Mouse (Mus musculus): ENCODE measurements around the gene Stard9. TPM values are rescaled to one million over a fixed set of nuclear protein-coding genes. Genes with fewer than 3 reads are reported as not detected.

The Stard9 gene
- polyA plus RNA-seq, 1 experiment from 2014 or later = 8.0 TPM

DNA sequence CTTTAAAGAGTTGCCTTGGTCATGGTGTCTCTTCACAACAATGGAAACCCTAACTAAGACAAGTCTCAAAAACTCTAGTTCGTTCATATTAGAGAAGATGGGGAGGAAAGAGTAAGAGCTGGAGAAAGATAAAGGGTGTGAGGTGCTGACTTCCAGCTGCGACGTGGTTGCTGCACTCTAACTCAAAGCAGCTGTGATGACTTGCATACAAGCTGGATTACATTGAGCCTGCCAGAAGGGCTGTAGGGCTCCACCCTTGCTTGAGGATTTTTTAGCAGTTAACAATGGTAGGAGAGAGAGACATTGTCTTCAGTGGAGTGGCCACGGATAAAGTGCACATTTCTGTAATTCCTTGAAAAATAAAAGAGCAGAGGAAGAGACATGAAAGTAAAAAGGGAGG lies 17.9 kb downstream of the Stard9 start:
- Histone ChIP-seq H3K36me3 (ENCODE audit: control insufficient read depth, insufficient read depth, low read length) (no peaks in the 10 kb centered on the region), H3K4me3 (ENCODE audit: low read length) (no peak overlapping the region), H3K27me3 (ENCODE audit: control insufficient read depth, insufficient read depth, low read length) (no peaks in the 10 kb centered on the region), H3K4me1 (ENCODE audit: control insufficient read depth, insufficient read depth, low read length) (no peaks in the 10 kb centered on the region), H3K27ac (ENCODE audit: low read depth, low read length) (no peak overlapping the region), H3K9me3 (ENCODE audit: control insufficient read depth, low read length) (no peaks in the 10 kb centered on the region), H3K9ac (ENCODE audit: low read depth, low read length) (no peak overlapping the region), H3K4me2 (replicated peaks; ENCODE audit: low read depth, low read length) (no peak overlapping the region)
- 78% methylated on average over 4 of the region's 4 CpGs for WGBS
- ATAC-seq (ENCODE audit: low FRiP score, low TSS enrichment) = no peak

DNA sequence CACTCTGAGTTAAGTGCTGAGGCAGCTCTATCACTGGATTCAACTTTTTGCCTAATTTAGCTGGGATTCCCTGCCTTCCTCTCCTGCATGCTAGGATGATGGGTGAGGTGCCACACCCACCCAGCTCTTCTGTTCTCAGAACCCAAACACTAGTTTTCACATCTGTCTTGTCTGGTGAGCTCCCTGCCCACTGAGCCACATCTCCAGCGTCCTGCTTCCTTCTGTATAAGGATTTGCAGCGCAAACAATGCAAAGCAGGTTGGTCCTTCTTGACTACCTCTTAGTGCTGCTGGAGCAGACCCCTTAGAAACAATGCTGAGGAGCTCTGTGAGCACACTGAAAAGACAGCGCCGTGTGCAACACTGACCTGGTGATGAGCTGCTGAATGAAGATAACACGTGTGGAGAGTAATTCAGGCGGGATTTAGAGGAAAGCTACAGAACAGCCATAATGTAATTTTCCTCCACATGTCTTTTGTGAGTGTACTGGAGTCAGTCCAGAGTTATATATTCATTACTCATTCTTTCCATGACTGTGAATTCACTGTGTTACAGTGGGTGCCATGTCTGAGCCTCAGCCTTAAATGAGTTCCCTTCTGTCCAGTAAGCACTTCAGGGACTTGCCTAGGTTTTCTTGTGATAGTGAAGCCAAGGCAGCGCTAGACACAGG lies 23.5 kb downstream of the Stard9 start:
- H3K36me3 ChIP-seq (ENCODE audit: control insufficient read depth, insufficient read depth, low read length) = no peaks in the 10 kb centered on the region
- H3K9ac ChIP-seq (ENCODE audit: low read depth, low read length) = no peak overlapping the region
- no peak for ATAC-seq (ENCODE audit: low FRiP score, low TSS enrichment)
- H3K4me2 ChIP-seq (replicated peaks; ENCODE audit: low read depth, low read length) = no peak overlapping the region
- H3K4me3 ChIP-seq (ENCODE audit: low read length) = no peak overlapping the region
- 83% methylated on average over 7 of the region's 7 CpGs for WGBS
- no peak overlapping the region for H3K27ac ChIP-seq (ENCODE audit: low read depth, low read length)
- no peaks in the 10 kb centered on the region for H3K4me1 ChIP-seq (ENCODE audit: control insufficient read depth, insufficient read depth, low read length)
- H3K9me3 ChIP-seq (ENCODE audit: control insufficient read depth, low read length) = no peaks in the 10 kb centered on the region
- H3K27me3 ChIP-seq (ENCODE audit: control insufficient read depth, insufficient read depth, low read length) = no peaks in the 10 kb centered on the region

DNA sequence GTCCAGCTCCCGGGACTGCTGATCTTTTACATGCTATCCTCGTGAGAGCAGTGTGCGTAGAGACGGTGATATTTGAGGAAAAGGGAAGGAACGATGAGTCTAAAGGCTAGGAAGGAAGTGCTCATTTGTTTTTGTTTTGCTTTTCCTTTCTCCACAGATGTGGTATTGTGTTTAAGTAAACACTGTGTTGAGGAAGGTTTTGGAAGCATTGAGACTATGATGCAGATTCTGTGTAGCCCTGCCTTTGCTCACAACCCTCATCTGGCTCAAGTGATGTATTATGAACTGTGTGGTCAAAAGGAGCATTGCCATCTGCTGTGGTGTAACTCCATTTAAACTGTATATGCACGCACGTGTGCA lies 24.0 kb downstream of the Stard9 start:
- WGBS = 84% methylated on average over 7 of the region's 7 CpGs
- Histone ChIP-seq H3K36me3 (ENCODE audit: control insufficient read depth, insufficient read depth, low read length) (no peaks in the 10 kb centered on the region), H3K4me3 (ENCODE audit: low read length) (no peak overlapping the region), H3K4me2 (replicated peaks; ENCODE audit: low read depth, low read length) (no peak overlapping the region), H3K9me3 (ENCODE audit: control insufficient read depth, low read length) (no peaks in the 10 kb centered on the region), H3K27ac (ENCODE audit: low read depth, low read length) (no peak overlapping the region), H3K4me1 (ENCODE audit: control insufficient read depth, insufficient read depth, low read length) (no peaks in the 10 kb centered on the region), H3K9ac (ENCODE audit: low read depth, low read length) (no peak overlapping the region), H3K27me3 (ENCODE audit: control insufficient read depth, insufficient read depth, low read length) (no peaks in the 10 kb centered on the region)
- no peak for ATAC-seq (ENCODE audit: low FRiP score, low TSS enrichment)

GRCm38 (mm10) chr2:120654693-120655092 lies 25.8 kb downstream of the Stard9 start:
- H3K4me3 ChIP-seq (ENCODE audit: low read length) = no peak overlapping the region
- WGBS = 75% methylated on average over 2 of the region's 2 CpGs
- no peaks in the 10 kb centered on the region for H3K27me3 ChIP-seq (ENCODE audit: control insufficient read depth, insufficient read depth, low read length)
- H3K9me3 ChIP-seq (ENCODE audit: control insufficient read depth, low read length) = no peaks in the 10 kb centered on the region
- no peak overlapping the region for H3K27ac ChIP-seq (ENCODE audit: low read depth, low read length)
- no peak for ATAC-seq (ENCODE audit: low FRiP score, low TSS enrichment)
- no peak overlapping the region for H3K9ac ChIP-seq (ENCODE audit: low read depth, low read length)
- H3K36me3 ChIP-seq (ENCODE audit: control insufficient read depth, insufficient read depth, low read length) = no peaks in the 10 kb centered on the region
- no peak overlapping the region for H3K4me2 ChIP-seq (replicated peaks; ENCODE audit: low read depth, low read length)
- no peaks in the 10 kb centered on the region for H3K4me1 ChIP-seq (ENCODE audit: control insufficient read depth, insufficient read depth, low read length)

DNA sequence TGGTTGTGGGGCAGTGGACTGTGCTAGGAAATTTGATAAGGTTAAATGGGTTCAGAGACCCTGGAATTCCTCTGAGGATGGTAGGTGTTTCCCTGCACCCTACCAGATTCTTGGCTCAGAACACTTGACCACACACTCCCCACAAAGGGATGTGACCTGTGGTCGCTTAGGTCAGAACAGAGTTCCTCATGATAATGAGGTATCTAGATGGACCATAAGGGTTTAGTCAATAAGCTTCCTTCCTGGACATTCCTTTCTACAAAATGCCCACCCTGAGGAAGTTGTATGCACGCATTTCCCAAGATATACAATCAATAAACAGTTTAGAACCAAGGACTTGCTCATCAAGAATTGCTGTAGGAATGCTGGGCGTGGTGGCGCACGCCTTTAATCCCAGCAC lies 27.0 kb downstream of the Stard9 start:
- no peaks in the 10 kb centered on the region for H3K9me3 ChIP-seq (ENCODE audit: control insufficient read depth, low read length)
- no peak overlapping the region for H3K4me3 ChIP-seq (ENCODE audit: low read length)
- no peak for ATAC-seq (ENCODE audit: low FRiP score, low TSS enrichment)
- no peak overlapping the region for H3K27ac ChIP-seq (ENCODE audit: low read depth, low read length)
- H3K36me3 ChIP-seq (ENCODE audit: control insufficient read depth, insufficient read depth, low read length) = no peaks in the 10 kb centered on the region
- no peaks in the 10 kb centered on the region for H3K27me3 ChIP-seq (ENCODE audit: control insufficient read depth, insufficient read depth, low read length)
- no peak overlapping the region for H3K9ac ChIP-seq (ENCODE audit: low read depth, low read length)
- no peak overlapping the region for H3K4me2 ChIP-seq (replicated peaks; ENCODE audit: low read depth, low read length)
- WGBS = 85% methylated on average over 5 of the region's 5 CpGs
- no peaks in the 10 kb centered on the region for H3K4me1 ChIP-seq (ENCODE audit: control insufficient read depth, insufficient read depth, low read length)

DNA sequence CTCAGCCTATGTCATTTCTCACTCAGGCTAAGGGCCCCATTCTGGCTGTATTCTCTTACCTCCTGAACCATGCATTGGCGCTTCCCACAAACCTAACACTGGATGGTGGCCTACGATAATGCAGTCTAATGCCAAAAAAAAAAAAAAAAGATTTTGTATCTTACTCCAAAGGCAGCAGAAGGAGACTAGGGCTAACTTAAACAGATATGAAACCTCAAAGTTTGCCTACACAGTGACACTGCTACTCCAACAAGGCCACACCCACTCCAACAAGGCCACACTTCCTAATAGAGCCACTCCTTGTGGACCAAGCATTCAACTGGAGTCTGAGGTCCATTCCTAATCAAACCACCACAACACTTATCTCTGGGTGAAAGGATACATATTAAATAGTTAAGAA lies 27.8 kb downstream of the Stard9 start:
- Histone ChIP-seq H3K9me3 (ENCODE audit: control insufficient read depth, low read length) (no peaks in the 10 kb centered on the region), H3K36me3 (ENCODE audit: control insufficient read depth, insufficient read depth, low read length) (no peaks in the 10 kb centered on the region), H3K27ac (ENCODE audit: low read depth, low read length) (no peak overlapping the region), H3K4me1 (ENCODE audit: control insufficient read depth, insufficient read depth, low read length) (no peaks in the 10 kb centered on the region), H3K9ac (ENCODE audit: low read depth, low read length) (no peak overlapping the region), H3K4me2 (replicated peaks; ENCODE audit: low read depth, low read length) (no peak overlapping the region), H3K4me3 (ENCODE audit: low read length) (no peak overlapping the region), H3K27me3 (ENCODE audit: control insufficient read depth, insufficient read depth, low read length) (no peaks in the 10 kb centered on the region)
- ATAC-seq (ENCODE audit: low FRiP score, low TSS enrichment) = no peak
- 97% methylated on average over 2 of the region's 2 CpGs for WGBS

DNA sequence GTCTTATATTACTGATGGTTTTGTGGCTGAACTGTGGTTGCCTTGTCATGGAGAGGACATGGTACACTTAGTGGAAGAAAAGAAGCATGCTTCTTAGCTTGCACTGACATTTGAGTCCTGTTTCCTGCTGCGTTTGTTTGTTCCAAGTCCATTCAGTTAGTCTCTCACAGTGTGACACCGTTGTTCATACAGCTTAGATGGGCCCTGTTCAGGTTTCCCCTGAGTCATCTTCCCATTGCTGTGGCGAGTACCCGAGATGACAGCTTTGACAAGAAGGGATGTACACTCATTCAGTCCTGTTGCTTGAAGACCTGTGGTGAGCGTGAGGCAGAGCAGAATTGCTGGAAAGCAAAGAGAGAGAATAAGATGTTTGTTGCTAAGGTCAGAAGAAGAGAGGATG lies 29.6 kb downstream of the Stard9 start:
- H3K27me3 ChIP-seq (ENCODE audit: control insufficient read depth, insufficient read depth, low read length) = no peaks in the 10 kb centered on the region
- no peaks in the 10 kb centered on the region for H3K4me1 ChIP-seq (ENCODE audit: control insufficient read depth, insufficient read depth, low read length)
- ATAC-seq (ENCODE audit: low FRiP score, low TSS enrichment) = no peak
- H3K9me3 ChIP-seq (ENCODE audit: control insufficient read depth, low read length) = no peaks in the 10 kb centered on the region
- H3K36me3 ChIP-seq (ENCODE audit: control insufficient read depth, insufficient read depth, low read length) = no peaks in the 10 kb centered on the region
- no peak overlapping the region for H3K4me2 ChIP-seq (replicated peaks; ENCODE audit: low read depth, low read length)
- WGBS = 82% methylated on average over 5 of the region's 5 CpGs
- H3K27ac ChIP-seq (ENCODE audit: low read depth, low read length) = no peak overlapping the region
- H3K9ac ChIP-seq (ENCODE audit: low read depth, low read length) = no peak overlapping the region
- no peak overlapping the region for H3K4me3 ChIP-seq (ENCODE audit: low read length)

DNA sequence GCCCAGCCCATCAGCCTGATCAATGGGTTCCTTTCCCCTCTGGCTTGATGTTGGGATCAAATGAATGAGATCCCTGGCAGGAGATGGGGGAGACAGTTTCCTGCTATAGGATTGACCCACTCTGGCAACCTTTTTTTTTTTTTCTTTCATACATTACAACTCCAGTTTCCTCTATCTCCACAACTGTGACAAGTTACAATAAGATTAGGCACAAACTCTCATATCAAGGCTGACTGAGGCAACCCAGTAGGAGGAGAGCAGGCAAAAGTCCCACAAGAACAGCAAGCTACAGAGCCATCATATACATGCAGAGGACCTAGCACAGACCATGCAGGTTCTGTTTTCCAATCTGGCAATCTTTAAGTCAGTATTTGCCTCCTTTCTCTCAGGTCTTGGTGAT lies 30.4 kb downstream of the Stard9 start:
- no peak overlapping the region for H3K4me2 ChIP-seq (replicated peaks; ENCODE audit: low read depth, low read length)
- ATAC-seq (ENCODE audit: low FRiP score, low TSS enrichment) = no peak
- no peaks in the 10 kb centered on the region for H3K4me1 ChIP-seq (ENCODE audit: control insufficient read depth, insufficient read depth, low read length)
- no peaks in the 10 kb centered on the region for H3K36me3 ChIP-seq (ENCODE audit: control insufficient read depth, insufficient read depth, low read length)
- H3K9ac ChIP-seq (ENCODE audit: low read depth, low read length) = no peak overlapping the region
- no peaks in the 10 kb centered on the region for H3K27me3 ChIP-seq (ENCODE audit: control insufficient read depth, insufficient read depth, low read length)
- no peak overlapping the region for H3K4me3 ChIP-seq (ENCODE audit: low read length)
- no peaks in the 10 kb centered on the region for H3K9me3 ChIP-seq (ENCODE audit: control insufficient read depth, low read length)
- H3K27ac ChIP-seq (ENCODE audit: low read depth, low read length) = no peak overlapping the region

DNA sequence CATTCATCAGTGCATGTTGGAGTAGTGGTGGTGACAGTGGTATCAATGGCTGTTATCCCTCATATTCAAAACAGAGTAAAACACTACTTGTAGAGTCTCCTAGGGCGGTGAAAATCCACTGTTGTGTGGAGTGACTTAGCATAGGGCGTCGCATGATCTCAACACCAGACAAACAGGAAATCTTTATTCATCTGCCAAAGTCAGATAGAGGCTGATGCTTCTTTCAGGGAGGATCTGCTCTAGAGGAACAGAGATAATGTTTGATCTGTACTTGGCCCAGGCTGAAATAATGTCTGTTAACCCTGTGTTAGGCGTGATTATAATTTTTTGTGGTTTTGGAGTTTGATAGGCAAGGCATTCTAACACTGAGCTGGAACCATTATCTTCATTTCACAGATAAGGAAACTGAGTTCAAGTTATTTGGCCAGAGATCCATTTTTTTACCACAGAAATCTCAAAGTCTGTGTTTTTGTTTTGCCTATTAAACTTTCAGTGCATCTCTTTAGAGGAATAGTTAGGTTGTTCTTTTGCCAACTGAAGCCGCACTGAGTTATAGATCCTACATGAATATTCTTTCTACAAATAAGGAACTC lies 31.7 kb downstream of the Stard9 start:
- WGBS = 82% methylated on average over 5 of the region's 5 CpGs
- Histone ChIP-seq H3K4me2 (replicated peaks; ENCODE audit: low read depth, low read length) (no peak overlapping the region), H3K27me3 (ENCODE audit: control insufficient read depth, insufficient read depth, low read length) (no peaks in the 10 kb centered on the region), H3K4me3 (ENCODE audit: low read length) (no peak overlapping the region), H3K27ac (ENCODE audit: low read depth, low read length) (no peak overlapping the region), H3K9me3 (ENCODE audit: control insufficient read depth, low read length) (no peaks in the 10 kb centered on the region), H3K4me1 (ENCODE audit: control insufficient read depth, insufficient read depth, low read length) (no peaks in the 10 kb centered on the region), H3K36me3 (ENCODE audit: control insufficient read depth, insufficient read depth, low read length) (no peaks in the 10 kb centered on the region), H3K9ac (ENCODE audit: low read depth, low read length) (no peak overlapping the region)
- ATAC-seq (ENCODE audit: low FRiP score, low TSS enrichment) = no peak
